Mouse (Mus musculus) thymus, adult 2 months (tissue): ENCODE measurements at regions not wholly inside any gene's neighbourhood (a gene's known extent, or its start where the extent isn't known, plus 50 kb on each side); places are given as distances from the start of the nearest gene placed in this dataset.

Experiments used
- DNase-seq: peaks from one replicate; pipeline ENCODE4 v3.0.0; 2021
- H3K27ac ChIP-seq: fragments of 200-500 bp; 2 replicates; pipeline ENCODE4 v1.5.1; 2012; ENCODE audit warnings: low read length, control low read depth; ENCODE audit not compliant: control insufficient read depth, insufficient read depth
- H3K27me3 ChIP-seq: fragments of 200-500 bp; 2 replicates; pipeline ENCODE4 v1.6.1; 2012; ENCODE audit warnings: mild to moderate bottlenecking, low read length, moderate library complexity, mixed read lengths; ENCODE audit not compliant: control insufficient read depth, insufficient read depth
- H3K36me3 ChIP-seq: fragments of 200-500 bp; 2 replicates; pipeline ENCODE4 v1.6.1; 2012; ENCODE audit warnings: mild to moderate bottlenecking, low read length, moderate library complexity; ENCODE audit not compliant: control insufficient read depth, insufficient read depth
- H3K4me1 ChIP-seq: fragments of 200-500 bp; replicated peaks from 2 replicates; pipeline ENCODE4 v1.6.1; 2012; ENCODE audit warnings: low read length; ENCODE audit not compliant: control insufficient read depth, insufficient read depth
- H3K4me3 ChIP-seq: fragments of 200-500 bp; 2 replicates; pipeline ENCODE4 v1.5.1; 2012; ENCODE audit warnings: mild to moderate bottlenecking, low read length, control low read depth, moderate library complexity; ENCODE audit not compliant: control insufficient read depth, insufficient read depth
- CTCF ChIP-seq: fragments of 200-500 bp; IDR thresholded peaks from 2 replicates; pipeline ENCODE4 v1.5.1; 2012; ENCODE audit warnings: mild to moderate bottlenecking, control low read depth, low read length, moderate library complexity, borderline replicate concordance; ENCODE audit not compliant: control insufficient read depth, poor library complexity, insufficient read depth; ENCODE audit errors: extremely low read depth
- POLR2A ChIP-seq: fragments of 200-500 bp; IDR thresholded peaks from 2 replicates; pipeline ENCODE4 v1.6.1; 2012; ENCODE audit warnings: mild to moderate bottlenecking, low read length, control low read depth, moderate library complexity; ENCODE audit not compliant: control insufficient read depth, poor library complexity, insufficient read depth; ENCODE audit errors: extremely low read depth
- WGBS: fragments of 180-500 bp; shearing (Covaris S2); methylation state at CpG from one replicate; pipeline ENCODE4 v1.1.7; 2018; 5-methylcytosine and 5-hydroxymethylcytosine counted together

DNA sequence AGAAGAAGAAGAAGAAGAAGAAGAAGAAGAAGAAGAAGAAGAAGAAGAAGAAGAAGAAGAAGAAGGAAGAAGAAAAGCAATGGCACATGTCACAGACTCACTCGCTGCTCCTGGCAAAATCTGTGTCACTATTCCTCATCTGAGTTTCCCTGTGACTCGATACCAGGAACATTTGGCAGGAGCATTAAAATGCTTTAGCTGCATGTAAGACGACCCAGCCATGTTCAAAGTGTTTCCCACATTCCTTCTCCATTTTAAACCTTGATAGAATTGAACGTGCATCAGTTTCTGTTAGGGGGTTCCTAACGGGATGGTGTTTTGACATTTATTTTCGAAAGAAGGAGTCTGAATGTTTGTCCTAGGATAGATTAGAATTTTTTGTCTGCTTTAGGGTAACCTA lies 51.2 kb upstream of the Pja2 start:
- Histone ChIP-seq H3K27me3 (no peaks in the 10 kb centered on the region), H3K27ac (no peak overlapping the region), H3K36me3 (no peaks in the 10 kb centered on the region), H3K4me1 (no peaks in the 10 kb centered on the region), H3K4me3 (no peak overlapping the region)
- TF ChIP-seq CTCF: no peak
- TF ChIP-seq POLR2A: no peak
- DNase-seq: no peak
- 89% methylated on average over 6 of the region's 6 CpGs for WGBS

DNA sequence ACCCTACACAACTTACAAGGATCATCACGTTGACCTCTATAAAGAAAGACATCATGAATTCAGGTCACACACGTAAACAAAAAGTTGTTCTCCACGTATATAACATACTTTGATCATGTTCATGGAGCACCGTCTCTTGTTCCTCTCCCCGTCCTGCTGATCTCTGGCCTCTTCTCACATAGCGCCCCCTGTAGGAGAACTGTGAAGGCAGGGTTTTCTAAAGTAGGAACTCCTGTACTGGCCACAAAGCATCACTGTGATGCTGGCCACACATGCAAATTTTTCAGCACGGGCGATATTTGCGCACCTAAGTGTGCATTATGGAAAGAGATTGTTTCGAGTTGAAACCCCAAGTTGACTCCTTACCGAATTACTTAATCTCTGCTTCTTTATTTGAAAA lies 51.9 kb upstream of the Pja2 start:
- DNase-seq: no peak
- Histone ChIP-seq H3K4me1 (no peaks in the 10 kb centered on the region), H3K27ac (no peak overlapping the region), H3K4me3 (no peak overlapping the region), H3K36me3 (no peaks in the 10 kb centered on the region), H3K27me3 (no peaks in the 10 kb centered on the region)
- TF ChIP-seq POLR2A (no peak), CTCF (no peak)
- WGBS: 94% methylated on average over 11 of the region's 11 CpGs

DNA sequence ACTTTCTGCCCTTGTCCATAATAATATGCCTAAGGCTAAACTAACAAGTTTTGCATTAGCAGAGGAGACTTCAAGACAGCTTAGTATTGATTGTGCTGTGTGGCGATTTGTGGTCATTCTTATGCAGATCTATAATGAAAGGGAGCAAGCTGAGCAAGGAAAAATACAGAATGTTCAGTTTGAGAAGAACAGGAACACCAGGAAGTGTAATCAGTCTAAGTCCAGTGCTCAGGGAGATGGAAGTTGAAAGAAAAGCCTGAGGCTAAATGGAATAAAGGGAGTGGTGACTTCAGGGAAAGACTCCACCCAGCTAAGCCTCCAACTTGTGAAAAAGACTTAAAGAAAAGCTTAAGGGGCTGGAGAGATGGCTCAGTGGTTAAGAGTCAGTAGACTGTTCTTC lies 58.6 kb upstream of the Pja2 start:
- WGBS: 96% methylated on average over 1 of the region's 1 CpGs
- H3K4me3 ChIP-seq: no peak overlapping the region

GRCm38 (mm10) chr17:64397254-64397897 lies 65.7 kb upstream of the Pja2 start:
- TF ChIP-seq CTCF (no peak), POLR2A (no peak)
- Histone ChIP-seq H3K4me1 (no peaks in the 10 kb centered on the region), H3K36me3 (no peaks in the 10 kb centered on the region), H3K27ac (no peak overlapping the region), H3K27me3 (no peaks in the 10 kb centered on the region), H3K4me3 (no peak overlapping the region)
- DNase-seq: no peak
- 16% methylated on average over 12 of the region's 12 CpGs for whole genome bisulfite sequencing

More for the DNA sequence above, 58.6 kb upstream of the Pja2 start:
- TF ChIP-seq CTCF (no peak), POLR2A (no peak)
- no peak overlapping the region for H3K27ac ChIP-seq
- H3K36me3 ChIP-seq: no peaks in the 10 kb centered on the region
- no peak for DNase-seq
- no peaks in the 10 kb centered on the region for H3K4me1 ChIP-seq
- no peaks in the 10 kb centered on the region for H3K27me3 ChIP-seq

GRCm38 (mm10) chr17:64398114-64398692 lies 66.5 kb upstream of the Pja2 start:
- 63% methylated on average over 9 of the region's 9 CpGs for WGBS
- no peak for TF ChIP-seq POLR2A
- TF ChIP-seq CTCF: no peak
- H3K27ac ChIP-seq: no peak overlapping the region
- DNase-seq: no peak
- no peaks in the 10 kb centered on the region for H3K4me1 ChIP-seq
- H3K36me3 ChIP-seq: no peaks in the 10 kb centered on the region
- no peaks in the 10 kb centered on the region for H3K27me3 ChIP-seq
- H3K4me3 ChIP-seq: no peak overlapping the region

DNA sequence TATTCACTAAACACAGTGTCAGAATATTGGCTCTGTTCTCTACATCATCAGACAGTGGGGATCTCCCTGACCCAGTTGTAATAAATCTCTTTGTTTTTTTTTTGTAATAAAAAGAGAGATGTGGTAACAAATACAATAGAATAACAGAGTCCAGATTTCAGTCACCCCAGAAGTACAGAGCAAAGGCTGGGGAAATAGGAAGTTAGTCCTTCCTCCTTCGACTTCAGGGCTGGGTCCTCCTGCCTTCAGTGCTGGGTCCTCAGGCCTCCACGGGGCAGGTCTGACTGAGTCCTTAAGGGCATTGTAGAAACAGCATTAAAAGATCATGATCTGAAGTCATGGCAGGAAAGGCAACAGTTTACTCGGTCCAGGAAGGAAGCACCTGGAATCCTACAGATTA lies 67.0 kb upstream of the Pja2 start:
- WGBS: 30% methylated on average over 3 of the region's 3 CpGs
- Histone ChIP-seq H3K27me3 (no peaks in the 10 kb centered on the region), H3K4me1 (no peaks in the 10 kb centered on the region), H3K36me3 (no peaks in the 10 kb centered on the region), H3K27ac (no peak overlapping the region), H3K4me3 (no peak overlapping the region)
- no peak for DNase-seq
- TF ChIP-seq CTCF: no peak
- TF ChIP-seq POLR2A: no peak

DNA sequence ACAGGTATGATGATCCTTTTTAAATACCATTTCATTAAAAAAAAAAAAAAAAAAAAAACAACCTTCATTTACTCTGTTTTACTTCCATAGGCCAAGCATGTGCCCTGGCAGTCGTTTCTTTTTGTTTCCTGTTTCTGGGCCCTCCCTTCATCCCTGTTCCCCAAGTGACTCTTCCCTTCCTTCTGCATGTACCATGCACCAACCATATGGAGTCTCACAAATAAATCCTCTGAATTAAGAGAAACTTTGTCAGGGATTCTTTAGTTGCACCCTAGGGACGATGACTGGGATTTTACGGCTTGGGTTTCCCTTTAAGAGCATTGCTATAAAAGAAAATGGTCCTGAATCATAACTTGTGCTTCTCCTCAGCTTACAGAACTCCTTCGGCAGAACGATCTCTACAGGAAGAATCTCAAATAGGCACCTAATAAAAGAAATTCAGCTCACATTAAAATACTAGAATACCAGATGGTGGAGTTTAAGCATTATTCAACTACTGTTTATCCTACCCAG lies 75.1 kb upstream of the Pja2 start:
- no peak for TF ChIP-seq POLR2A
- no peak for TF ChIP-seq CTCF
- 85% methylated on average over 5 of the region's 5 CpGs for WGBS
- Histone ChIP-seq H3K27ac (no peak overlapping the region), H3K4me3 (no peak overlapping the region), H3K36me3 (no peaks in the 10 kb centered on the region), H3K27me3 (no peaks in the 10 kb centered on the region), H3K4me1 (no peaks in the 10 kb centered on the region)
- DNase-seq: no peak
